10 mouse cellular contexts compared by ENCODE assay signal in genomic region chr5:103972379-103972778, GRCm38 (mm10). TPM values are rescaled to one million over a fixed set of nuclear protein-coding genes. Genes with fewer than 3 reads are reported as not detected.
A peak's percentile ranks its signal among the peaks of the same experiment; 100 is the strongest.
DNase-seq lines count a peak whose midpoint lies in the region; ATAC-seq lines count a peak whose summit lies in the region.
"Had no signal": no experiment of that assay in that cellular context is flagged by ENCODE, and none has a peak within 500 bp of the region (broad histone marks: within the 10 kb centered on the region; RNA-seq: fewer than 3 reads in every experiment).

No protein-coding gene starts in this region.

- ATAC-seq in heart, embryonic 14.5 days (ENCODE audit: insufficient number of reproducible peaks, insufficient read depth, low FRiP score, low read depth), result no peak
- no peak for ATAC-seq in liver, embryonic 13.5 days (ENCODE audit: low read depth)

- 50% methylated on average over 19 of the region's 19 CpGs for WGBS in heart, embryonic 14.5 days
- WGBS in liver, embryonic 13.5 days (ENCODE audit: insufficient replicate concordance), result 20% methylated on average over 19 of the region's 19 CpGs

- H3K27ac ChIP-seq in heart, embryonic 14.5 days (replicated peaks in 1 of 2; ENCODE audit: control insufficient read depth in 1 of 2, insufficient read depth in 1 of 2, low read depth in 2 of 2, low read length in 2 of 2), result no peak overlapping the region
- H3K27ac ChIP-seq in liver, embryonic 13.5 days, result no peak overlapping the region

- intact Hi-C loops in heart, postnatal 36 days (cut with DNase I), result no loop called here

- no peak for DNase-seq in heart, postnatal 36 days
- DNase-seq in spleen, postnatal 36 days (ENCODE audit: low spot score in 2 of 2), result peak; percentile 5 to 18
- DNase-seq in spleen, postnatal 14 days (ENCODE audit: low spot score in 2 of 2), result no peak
- no peak for DNase-seq in liver, embryonic 13.5 days
- DNase-seq in right cerebral cortex, adult 18-20 months, result no peak
- DNase-seq in retina, embryonic 14.5 days (ENCODE audit: low spot score), result no peak
- no peak for DNase-seq in cerebellum, postnatal 36 days
- DNase-seq: adrenal gland, postnatal 10 days had no signal

- H3K9ac ChIP-seq in heart, embryonic 14.5 days (ENCODE audit: low read length), result no peak overlapping the region
- no peak overlapping the region for H3K9ac ChIP-seq in liver, embryonic 13.5 days

- H3K36me3 ChIP-seq in heart, embryonic 14.5 days (ENCODE audit: control insufficient read depth, insufficient read depth, low read length), result no peaks in the 10 kb centered on the region
- H3K36me3 ChIP-seq in liver, embryonic 13.5 days, result no peaks in the 10 kb centered on the region

- peaks cover 0 to 2% of the 10 kb centered on the region in 2 experiments; a peak in 1 of 4 replicates for H3K4me1 ChIP-seq in heart, embryonic 14.5 days (ENCODE audit: control insufficient read depth in 2 of 2, insufficient read depth in 2 of 2, low read length in 2 of 2)
- H3K4me1 ChIP-seq in liver, embryonic 13.5 days (replicated peaks), result no peaks in the 10 kb centered on the region; the same call in 1 of the 2 replicates

- no peaks in the 10 kb centered on the region for H3K27me3 ChIP-seq in heart, embryonic 14.5 days (ENCODE audit: control insufficient read depth, insufficient read depth, low read length)
- H3K27me3 ChIP-seq in liver, embryonic 13.5 days, result peaks cover 16% of the 10 kb centered on the region

- no peaks in the 10 kb centered on the region for H3K9me3 ChIP-seq in heart, embryonic 14.5 days (ENCODE audit: control insufficient read depth, low read length)
- no peaks in the 10 kb centered on the region for H3K9me3 ChIP-seq in liver, embryonic 13.5 days (replicated peaks)

- peak overlapping the region; percentile 50 for H3K4me2 ChIP-seq in heart, embryonic 14.5 days (ENCODE audit: low read length)
- H3K4me2 ChIP-seq in liver, embryonic 13.5 days, result peak overlapping the region; percentile 26

- H3K4me3 ChIP-seq in heart, embryonic 14.5 days (ENCODE audit: control insufficient read depth in 1 of 2, insufficient read depth in 1 of 2, low read depth in 1 of 2, low read length in 2 of 2), result peak overlapping the region in 1 of 2 experiments; percentile 9; a peak in 1 of 4 replicates
- H3K4me3 ChIP-seq in liver, embryonic 13.5 days (replicated peaks), result no peak overlapping the region

RNA-seq across cellular contexts. Expression of gene Hsd17b13, which starts 4.8 kb away (rescaled TPM):
- not detected in 2 replicates for polyA plus RNA-seq in heart, embryonic 14.5 days (2014; fragmentation: Nextera tagmentation; extraction: Ambion mirVana)
- total RNA-seq in heart, postnatal 36 days (2021), result not detected
- polyA plus RNA-seq in liver, embryonic 13.5 days (2015; fragmentation: Nextera tagmentation; extraction: Ambion mirVana), result 1.3 and 1.9 TPM in 2 replicates
- total RNA-seq: layer of hippocampus, postnatal 10 days had no signal

RNA-seq across cellular contexts. Expression of gene Hsd17b11, which starts 49.3 kb away (rescaled TPM):
- polyA plus RNA-seq in heart, embryonic 14.5 days (2014; fragmentation: Nextera tagmentation; extraction: Ambion mirVana), result 4.1 and 5.4 TPM in 2 replicates
- 10 to 100 TPM; 32.2 to 37.5 TPM for total RNA-seq in heart, postnatal 36 days (2021)
- 2.1 and 2.6 TPM in 2 replicates for polyA plus RNA-seq in liver, embryonic 13.5 days (2015; fragmentation: Nextera tagmentation; extraction: Ambion mirVana)

Comparison
In these comparisons a context has a peak if more than half of its experiments do, and no peak if none do; other contexts are left out.
1. DNase-seq: peak in spleen, postnatal 36 days (2 of 2); none in heart, postnatal 36 days (0 of 2), spleen, postnatal 14 days (0 of 2), liver, embryonic 13.5 days (single experiment), right cerebral cortex, adult 18-20 months (single experiment), retina, embryonic 14.5 days (single experiment) and cerebellum, postnatal 36 days (0 of 2).